8 mouse cellular contexts compared by ENCODE assay signal in the genomic region with DNA sequence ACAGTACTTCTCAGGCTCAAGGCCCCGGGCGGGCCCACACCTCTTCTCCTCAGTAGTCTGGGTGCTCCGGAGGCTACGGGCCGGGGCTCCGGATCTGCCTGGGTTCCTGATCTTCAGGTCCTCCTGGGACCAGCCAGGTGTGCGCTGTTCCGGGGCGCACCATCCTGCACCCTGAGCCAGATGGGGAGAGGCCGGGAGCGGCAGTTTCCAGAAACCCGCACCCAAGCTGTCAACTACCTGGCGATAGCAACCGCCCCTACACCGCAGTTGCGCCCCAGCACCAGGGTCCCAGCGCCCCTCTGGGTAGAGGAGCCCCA. TPM values are rescaled to one million over a fixed set of nuclear protein-coding genes. Genes with fewer than 3 reads are reported as not detected.
DNase-seq lines count a peak whose midpoint lies in the region; ATAC-seq and TF ChIP-seq lines count a peak whose summit lies in the region.

No protein-coding gene starts in this region.

- intact Hi-C loops in gastrocnemius, adult 2 months (cut with DNase I), result no loop called here

- no peaks in the 10 kb centered on the region for H3K27me3 ChIP-seq in C2C12 (ENCODE audit: control insufficient read depth, insufficient read depth, insufficient read length)
- H3K27me3 ChIP-seq in forebrain, embryonic 15.5 days, result peaks cover 35% of the 10 kb centered on the region
- no peaks in the 10 kb centered on the region for H3K27me3 ChIP-seq in liver, embryonic 15.5 days

- TF ChIP-seq CTCF in gastrocnemius, adult 2 months (IDR thresholded peaks at IDR 0.05), result no peak
- no peak for TF ChIP-seq CTCF in C2C12 (IDR thresholded peaks at IDR 0.05; ENCODE audit: control insufficient read depth, insufficient read depth, insufficient read length)

- no peaks in the 10 kb centered on the region for H3K79me3 ChIP-seq in C2C12 (ENCODE audit: low read depth)

- H3K9ac ChIP-seq in forebrain, embryonic 15.5 days (replicated peaks), result peak overlapping the region; percentile 32
- H3K9ac ChIP-seq in liver, embryonic 15.5 days, result peak overlapping the region; percentile 92

- no peaks in the 10 kb centered on the region for H3K9me3 ChIP-seq in forebrain, embryonic 15.5 days
- H3K9me3 ChIP-seq in liver, embryonic 15.5 days (replicated peaks), result no peaks in the 10 kb centered on the region

- peak overlapping the region; percentile 64 for H3ac ChIP-seq in C2C12 (ENCODE audit: control insufficient read depth, insufficient read length, low read depth)

- H3K36me3 ChIP-seq in C2C12 (ENCODE audit: control insufficient read depth, insufficient read depth), result no peaks in the 10 kb centered on the region
- no peaks in the 10 kb centered on the region for H3K36me3 ChIP-seq in forebrain, embryonic 15.5 days
- peaks cover 52% of the 10 kb centered on the region for H3K36me3 ChIP-seq in liver, embryonic 15.5 days (replicated peaks)

- H3K79me2 ChIP-seq in C2C12 (ENCODE audit: control insufficient read depth, insufficient read depth), result no peaks in the 10 kb centered on the region

- peak overlapping the region; percentile 84 for H3K27ac ChIP-seq in gastrocnemius, adult 2 months
- peak overlapping the region; percentile 56; the same call in 1 of the 2 replicates for H3K27ac ChIP-seq in forebrain, embryonic 15.5 days (replicated peaks)
- peak overlapping the region; percentile 99 for H3K27ac ChIP-seq in liver, embryonic 15.5 days (replicated peaks)

- ATAC-seq in forebrain, embryonic 15.5 days (replicated peaks), result 0 out of 2 replicates have a peak, but pooled peaks have one; percentile 9
- ATAC-seq in liver, embryonic 15.5 days (ENCODE audit: insufficient read depth), result peak; percentile 1

- peak overlapping the region; percentile 37 for H3K4me2 ChIP-seq in forebrain, embryonic 15.5 days (replicated peaks)
- H3K4me2 ChIP-seq in liver, embryonic 15.5 days, result peak overlapping the region; percentile 96

- under 1% methylated on average over 17 of the region's 17 CpGs for WGBS in forebrain, embryonic 15.5 days
- 0% methylated on average over 17 of the region's 17 CpGs for WGBS in liver, embryonic 15.5 days (ENCODE audit: insufficient replicate concordance)

- no peak for DNase-seq in gastrocnemius, adult 2 months
- DNase-seq in gastrocnemius, postnatal 10 days, result no peak
- DNase-seq in right cerebral cortex, postnatal 4 days, result no peak
- DNase-seq in frontal cortex, postnatal 25 days (ENCODE audit: low spot score in 2 of 2), result no peak
- DNase-seq in layer of hippocampus, postnatal 36 days, result no peak

- peaks cover 31% of the 10 kb centered on the region for H3K4me1 ChIP-seq in forebrain, embryonic 15.5 days
- H3K4me1 ChIP-seq in liver, embryonic 15.5 days (replicated peaks), result peaks cover 79% of the 10 kb centered on the region

- H3K4me3 ChIP-seq in gastrocnemius, adult 2 months, result peak overlapping the region; percentile 81
- H3K4me3 ChIP-seq in C2C12 (ENCODE audit: insufficient read depth, poor library complexity, severe bottlenecking), result peak overlapping the region; percentile 42
- H3K4me3 ChIP-seq in forebrain, embryonic 15.5 days, result peak overlapping the region; percentile 20
- peak overlapping the region; percentile 74 for H3K4me3 ChIP-seq in liver, embryonic 15.5 days (replicated peaks)

TF ChIP-seq in C2C12, 6 proteins besides CTCF, POLR2A, EP300 and RAD21:
- TF ChIP-seq MAX (IDR thresholded peaks at IDR 0.05) (no peak), USF1 (IDR thresholded peaks at IDR 0.05; ENCODE audit: low read depth) (no peak), MYOD1 (IDR thresholded peaks at IDR 0.05; ENCODE audit: control insufficient read depth, insufficient read length, low read depth) (no peak), FOSL1 (IDR thresholded peaks at IDR 0.05; ENCODE audit: insufficient read depth, low read length, poor library complexity, severe bottlenecking) (no peak), MYOG (IDR thresholded peaks at IDR 0.05; ENCODE audit: control insufficient read depth, extremely low read depth, insufficient read length) (no peak), CEBPB (IDR thresholded peaks at IDR 0.05; ENCODE audit: low read depth) (no peak)

RNA-seq across cellular contexts. Expression of gene Tmc8, which starts 1.7 kb away (rescaled TPM):
- total RNA-seq in gastrocnemius, adult 2 months (2021), result 1 to 10 TPM; 1.0 TPM
- 1 to 10 TPM; 1.2 to 1.7 TPM for total RNA-seq in gastrocnemius, postnatal 10 days (2021)
- polyA plus RNA-seq in C2C12 (2012; fragmentation: generic; extraction: Trizol), result 0.09 TPM
- 0.43 and 0.45 TPM in 2 replicates for polyA plus RNA-seq in forebrain, embryonic 15.5 days (2015; fragmentation: Nextera tagmentation; extraction: Ambion mirVana)
- polyA plus RNA-seq in liver, embryonic 15.5 days (2015; fragmentation: Nextera tagmentation; extraction: Ambion mirVana), result 15.0 and 20.4 TPM in 2 replicates
- under 1 TPM; 0.47 to 0.83 TPM for total RNA-seq in layer of hippocampus, postnatal 36 days (2021)

RNA-seq across cellular contexts. Expression of gene Tmc6, which starts 1.8 kb away (rescaled TPM):
- total RNA-seq in gastrocnemius, adult 2 months (2021), result 1 to 10 TPM; 4.3 to 4.5 TPM
- total RNA-seq in gastrocnemius, postnatal 10 days (2021), result 10 to 100 TPM; 17.2 to 20.9 TPM
- 23.2 TPM for polyA plus RNA-seq in C2C12 (2012; fragmentation: generic; extraction: Trizol)
- 1.9 and 2.6 TPM in 2 replicates for polyA plus RNA-seq in forebrain, embryonic 15.5 days (2015; fragmentation: Nextera tagmentation; extraction: Ambion mirVana)
- 51.0 and 57.8 TPM in 2 replicates for polyA plus RNA-seq in liver, embryonic 15.5 days (2015; fragmentation: Nextera tagmentation; extraction: Ambion mirVana)
- total RNA-seq in layer of hippocampus, postnatal 36 days (2021), result 1 to 10 TPM; 7.3 to 9.7 TPM

RNA-seq across cellular contexts. Expression of gene 6030468B19Rik, which starts 17.3 kb away (rescaled TPM):
- not detected for total RNA-seq in gastrocnemius, adult 2 months (2021)
- total RNA-seq in gastrocnemius, postnatal 10 days (2021), result not detected
- not detected for polyA plus RNA-seq in C2C12 (2012; fragmentation: generic; extraction: Trizol)
- polyA plus RNA-seq in forebrain, embryonic 15.5 days (2015; fragmentation: Nextera tagmentation; extraction: Ambion mirVana), result 0.18 TPM in 1 of 2 replicates, not detected in the other
- 90.0 and 95.8 TPM in 2 replicates for polyA plus RNA-seq in liver, embryonic 15.5 days (2015; fragmentation: Nextera tagmentation; extraction: Ambion mirVana)
- under 1 TPM in 1 of 2 experiments, not detected in 1; 0.61 TPM for total RNA-seq in layer of hippocampus, postnatal 36 days (2021)

RNA-seq across cellular contexts. Expression of gene Gm20708, which starts 29.3 kb away (rescaled TPM):
- 1 to 10 TPM in 1 of 2 experiments, under 1 TPM in 1; 0.86 to 1.6 TPM for total RNA-seq in gastrocnemius, adult 2 months (2021)
- total RNA-seq in gastrocnemius, postnatal 10 days (2021), result 1 to 10 TPM; 1.2 to 3.3 TPM
- polyA plus RNA-seq in C2C12 (2012; fragmentation: generic; extraction: Trizol), result 0.16 TPM
- polyA plus RNA-seq in forebrain, embryonic 15.5 days (2015; fragmentation: Nextera tagmentation; extraction: Ambion mirVana), result 0.72 and 0.79 TPM in 2 replicates
- polyA plus RNA-seq in liver, embryonic 15.5 days (2015; fragmentation: Nextera tagmentation; extraction: Ambion mirVana), result 0.28 and 0.45 TPM in 2 replicates
- total RNA-seq in layer of hippocampus, postnatal 36 days (2021), result 1 to 10 TPM; 1.5 to 1.7 TPM

RNA-seq across cellular contexts. Expression of gene Syngr2, which starts 29.3 kb away (rescaled TPM):
- 100 to 1,000 TPM; 169 to 173 TPM for total RNA-seq in gastrocnemius, adult 2 months (2021)
- 10 to 100 TPM; 90.3 to 95.1 TPM for total RNA-seq in gastrocnemius, postnatal 10 days (2021)
- 65.3 TPM for polyA plus RNA-seq in C2C12 (2012; fragmentation: generic; extraction: Trizol)
- polyA plus RNA-seq in forebrain, embryonic 15.5 days (2015; fragmentation: Nextera tagmentation; extraction: Ambion mirVana), result 12.3 and 12.6 TPM in 2 replicates
- polyA plus RNA-seq in liver, embryonic 15.5 days (2015; fragmentation: Nextera tagmentation; extraction: Ambion mirVana), result 49.2 and 54.7 TPM in 2 replicates
- 10 to 100 TPM; 10.4 to 16.9 TPM for total RNA-seq in layer of hippocampus, postnatal 36 days (2021)

Comparison
In these comparisons a context has a peak if more than half of its experiments do, and no peak if none do; other contexts are left out.
1. H3K4me3 ChIP-seq: peak in every context shown above with its lines; median percentile 81 in gastrocnemius, adult 2 months; 74 in liver, embryonic 15.5 days; 42 in C2C12; 20 in forebrain, embryonic 15.5 days.